In genomic region chr12:25180861-25181260, GRCm38 (mm10) we compare ENCODE assay signal across 15 mouse cellular contexts.
DNase-seq lines count a peak whose midpoint lies in the region; ATAC-seq and TF ChIP-seq lines count a peak whose summit lies in the region.
"Had no signal": no experiment of that assay in that cellular context is flagged by ENCODE, and none has a peak within 500 bp of the region (broad histone marks: within the 10 kb centered on the region; RNA-seq: fewer than 3 reads in every experiment).

No protein-coding gene starts in this region.

- TF ChIP-seq POLR2A in embryonic fibroblast, embryonic 13.5 days (IDR thresholded peaks at IDR 0.05; ENCODE audit: low read depth, low read length) = no peak

- no peaks in the 10 kb centered on the region for H3K36me3 ChIP-seq in liver, embryonic 14.5 days (replicated peaks; ENCODE audit: control insufficient read depth, insufficient read depth, low read depth)
- H3K36me3 ChIP-seq in E14TG2a.4 (ENCODE audit: insufficient read depth, low read length) = no peaks in the 10 kb centered on the region
- H3K36me3 ChIP-seq: embryonic facial prominence, embryonic 12.5 days had no signal

- TF ChIP-seq EP300 in liver, embryonic 14.5 days (IDR thresholded peaks at IDR 0.05; ENCODE audit: low read depth) = no peak

- no peak overlapping the region for H3K9ac ChIP-seq in liver, embryonic 14.5 days (replicated peaks)
- H3K9ac ChIP-seq: embryonic facial prominence, embryonic 12.5 days; forebrain, embryonic 13.5 days had no signal

- no peak for ATAC-seq in liver, embryonic 14.5 days (ENCODE audit: insufficient read depth)
- ATAC-seq: forebrain, embryonic 13.5 days; inflammation-experienced regulatory T-cells, adult 6 months had no signal

- no peak overlapping the region for H3K4me2 ChIP-seq in liver, embryonic 14.5 days (ENCODE audit: low read depth)
- H3K4me2 ChIP-seq: embryonic facial prominence, embryonic 12.5 days; forebrain, embryonic 13.5 days had no signal

- DNase-seq in liver, embryonic 14.5 days (ENCODE audit: low read depth in 3 of 3, low spot score in 3 of 3) = no peak
- DNase-seq in liver (no peak), 416B (ENCODE audit: low read depth) (peak; percentile 55)
- no peak for DNase-seq in spleen, postnatal 36 days (ENCODE audit: low spot score in 2 of 2)
- DNase-seq in kidney, postnatal 10 days = no peak
- no peak for DNase-seq in heart, adult 11 months
- DNase-seq: cerebellum, postnatal 10 days; gastrocnemius, postnatal 14 days; right cerebral cortex, postnatal 4 days had no signal

- WGBS in liver, embryonic 14.5 days (ENCODE audit: insufficient replicate concordance) = 64% methylated on average over 1 of the region's 1 CpGs

- peak; percentile 57 for TF ChIP-seq CTCF in liver, embryonic 14.5 days (IDR thresholded peaks at IDR 0.05; ENCODE audit: low read depth)
- peak; percentile 93 for TF ChIP-seq CTCF in E14TG2a.4 (conservative IDR thresholded peaks at IDR 0.05; ENCODE audit: low read length)
- TF ChIP-seq CTCF in embryonic fibroblast, embryonic 13.5 days (IDR thresholded peaks at IDR 0.05; ENCODE audit: borderline replicate concordance, insufficient read depth, low read length) = 0 out of 2 replicates have a peak, but pooled peaks have one; percentile 14

- no peaks in the 10 kb centered on the region for H3K27me3 ChIP-seq in liver, embryonic 14.5 days (ENCODE audit: control insufficient read depth, insufficient read depth, low read length)
- peaks cover 3% of the 10 kb centered on the region; the same call in 1 of the 2 replicates for H3K27me3 ChIP-seq in E14TG2a.4 (ENCODE audit: insufficient read depth, low read length)
- H3K27me3 ChIP-seq: embryonic facial prominence, embryonic 12.5 days; forebrain, embryonic 13.5 days had no signal

- H3K4me1 ChIP-seq in liver, embryonic 14.5 days (replicated peaks; ENCODE audit: control insufficient read depth in 2 of 2, insufficient read depth in 2 of 2, low read length in 1 of 2) = no peaks in the 10 kb centered on the region
- peaks cover 10% of the 10 kb centered on the region for H3K4me1 ChIP-seq in E14TG2a.4 (replicated peaks; ENCODE audit: low read depth, low read length)
- peaks cover 4% of the 10 kb centered on the region for H3K4me1 ChIP-seq in embryonic fibroblast, embryonic 13.5 days (ENCODE audit: control insufficient read depth, insufficient read depth, low read length)
- H3K4me1 ChIP-seq: embryonic facial prominence, embryonic 12.5 days had no signal

- no peaks in the 10 kb centered on the region for H3K9me3 ChIP-seq in liver, embryonic 14.5 days (ENCODE audit: control insufficient read depth, low read length)
- no peaks in the 10 kb centered on the region for H3K9me3 ChIP-seq in E14TG2a.4 (ENCODE audit: low read length)
- H3K9me3 ChIP-seq: embryonic facial prominence, embryonic 12.5 days; forebrain, embryonic 13.5 days had no signal

- no peak overlapping the region for H3K27ac ChIP-seq in liver, embryonic 14.5 days
- 0 out of 2 replicates have a peak overlapping the region, but pooled peaks have one; percentile 13 for H3K27ac ChIP-seq in embryonic fibroblast, embryonic 13.5 days (ENCODE audit: insufficient read depth, low read length)
- H3K27ac ChIP-seq: embryonic facial prominence, embryonic 12.5 days; forebrain, embryonic 13.5 days had no signal

- H3K4me3 ChIP-seq in liver, embryonic 14.5 days (ENCODE audit: insufficient read depth in 1 of 2, low read depth in 2 of 2, low read length in 2 of 2) = no peak overlapping the region
- no peak overlapping the region for H3K4me3 ChIP-seq in E14TG2a.4 (replicated peaks; ENCODE audit: low read length)
- no peak overlapping the region for H3K4me3 ChIP-seq in embryonic fibroblast, embryonic 13.5 days (ENCODE audit: insufficient read depth, low read length)
- H3K4me3 ChIP-seq: embryonic facial prominence, embryonic 12.5 days; forebrain, embryonic 13.5 days; megakaryocyte, embryonic 14.5 days had no signal

Comparison
In these comparisons a context has a peak if more than half of its experiments do, and no peak if none do; other contexts are left out.
1. CTCF ChIP-seq: peak in every context shown above with its lines; median percentile 93 in E14TG2a.4; 57 in liver, embryonic 14.5 days; 14 in embryonic fibroblast, embryonic 13.5 days.